Mouse (Mus musculus): ENCODE results near the gene Cdca4.
A peak's percentile ranks its signal among the peaks of the same experiment; 100 is the strongest.
"Not testable (repeated sequence)": the region's sequence is repeated elsewhere in the genome, so short reads cannot be mapped to it uniquely, and the experiment has no call there.

Gene Cdca4

DNA sequence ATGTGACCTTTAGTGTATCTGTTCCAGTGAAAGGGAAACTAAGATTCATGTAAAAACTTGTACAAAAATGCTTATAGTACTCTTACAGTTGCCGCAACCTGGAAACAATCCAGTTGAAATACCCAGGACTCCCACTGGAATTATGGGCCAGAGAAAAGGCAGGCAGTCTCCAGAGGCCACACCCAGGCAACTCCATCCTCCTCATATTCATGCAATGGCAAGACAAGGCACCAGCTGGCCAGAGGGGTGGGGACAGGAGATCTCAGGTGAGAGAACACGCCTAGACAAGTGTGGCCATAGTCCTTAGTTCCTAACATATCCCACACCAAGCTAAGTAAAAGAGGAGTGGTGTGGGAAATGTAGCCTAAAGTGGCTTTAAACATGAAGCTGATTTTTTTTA lies 6.5 kb downstream of the Cdca4 start:
- DNase-seq (ENCODE audit: low spot score in 2 of 2), result no peak

DNA sequence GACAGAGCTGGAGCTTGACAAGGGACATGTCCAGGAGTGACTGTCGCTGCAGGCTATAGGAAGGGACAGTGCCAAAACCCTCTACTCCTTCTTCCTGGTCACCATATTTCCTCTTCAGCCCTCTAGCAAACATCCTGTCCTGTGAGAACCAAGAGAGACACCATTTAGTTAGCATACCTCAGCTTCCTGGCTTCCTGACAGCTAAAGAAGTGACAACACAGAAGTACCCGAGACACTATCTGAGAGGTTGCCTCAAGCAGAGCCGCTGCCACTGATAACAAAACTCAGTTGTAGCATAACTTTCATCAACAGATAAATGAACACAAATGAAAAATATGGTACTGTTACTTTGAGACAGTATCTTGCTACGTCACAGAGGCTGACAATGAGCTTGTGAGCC lies 7.2 kb downstream of the Cdca4 start:
- DNase-seq (ENCODE audit: low spot score in 2 of 2), result no peak

DNA sequence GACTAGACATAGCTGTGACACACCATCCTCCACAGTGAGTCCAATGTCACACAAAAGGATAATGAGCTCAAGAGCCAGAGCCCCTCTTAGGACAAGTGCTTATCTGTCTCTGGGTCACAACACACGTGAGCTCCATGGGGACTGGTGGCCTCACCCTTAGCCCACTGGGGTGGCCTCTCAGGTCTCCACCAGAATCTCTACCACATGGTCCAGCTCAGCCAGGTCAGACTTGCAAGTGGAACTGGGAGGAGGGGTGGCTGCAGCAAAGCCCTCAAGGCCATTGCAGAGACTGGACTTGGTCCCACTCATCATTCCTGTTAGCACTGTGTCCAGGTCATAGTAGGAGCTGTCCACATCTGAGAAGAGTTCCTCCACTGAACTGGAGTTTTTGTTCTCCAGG lies 8.0 kb downstream of the Cdca4 start:
- no peak for DNase-seq (ENCODE audit: low spot score in 2 of 2)

DNA sequence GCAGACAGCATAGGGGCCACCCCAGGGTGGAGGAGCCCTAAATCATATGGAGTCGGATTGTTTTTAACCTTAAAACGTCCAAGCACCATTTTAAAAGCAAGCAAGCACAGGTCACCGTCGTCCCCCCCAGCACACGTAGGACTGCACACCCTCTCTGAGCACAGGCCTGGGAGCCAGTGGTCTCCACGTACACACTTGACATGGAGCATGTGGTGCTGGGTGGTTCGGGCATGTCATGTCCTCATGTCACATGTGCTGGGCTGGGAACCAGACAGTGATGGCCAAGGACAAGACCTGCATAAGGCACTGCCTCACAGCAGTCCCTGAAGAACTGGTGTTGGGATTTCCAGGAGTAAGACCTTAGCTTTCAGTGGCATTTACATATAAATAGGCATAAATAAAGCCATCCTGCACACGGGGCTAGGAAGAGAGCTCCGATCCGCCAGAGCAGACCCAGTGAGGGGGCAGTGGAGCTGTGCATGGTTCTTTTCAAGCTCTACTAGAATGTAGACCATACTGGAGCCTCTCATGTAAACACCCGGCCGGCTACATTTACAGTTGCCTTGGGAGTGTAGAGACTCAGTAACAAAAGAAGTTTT lies 8.7 kb downstream of the Cdca4 start:
- DNase-seq (ENCODE audit: low spot score in 2 of 2), result no peak

DNA sequence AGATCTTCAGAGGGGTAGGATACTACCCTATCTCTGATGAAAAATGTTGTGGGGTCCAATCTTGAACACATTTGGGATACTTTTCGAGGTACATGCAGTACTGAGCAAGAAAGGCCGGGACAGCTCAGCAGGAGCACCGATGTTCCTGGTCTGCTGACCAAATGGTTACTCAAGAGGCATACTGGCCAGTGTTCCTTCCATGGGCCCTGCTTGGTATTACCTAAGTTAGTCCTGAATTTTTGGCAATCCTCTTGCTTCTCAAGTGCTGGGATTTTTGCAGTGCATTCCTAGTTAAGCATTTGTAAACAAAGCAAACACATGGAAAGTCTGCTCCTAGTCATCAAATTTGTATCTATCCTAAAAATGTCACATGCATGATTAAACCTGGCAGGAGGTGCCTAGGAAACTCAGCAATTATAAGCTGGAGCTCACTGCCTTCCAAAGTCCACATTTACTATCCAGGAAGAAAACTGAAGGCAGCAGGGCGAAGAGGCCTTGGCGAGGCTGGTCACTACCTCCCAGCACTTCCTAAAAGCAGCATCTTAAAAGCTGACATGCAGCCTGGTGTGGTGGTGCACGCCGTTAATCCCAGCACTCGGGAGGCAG lies 10.1 kb downstream of the Cdca4 start:
- DNase-seq (ENCODE audit: low spot score in 2 of 2), result no peak

DNA sequence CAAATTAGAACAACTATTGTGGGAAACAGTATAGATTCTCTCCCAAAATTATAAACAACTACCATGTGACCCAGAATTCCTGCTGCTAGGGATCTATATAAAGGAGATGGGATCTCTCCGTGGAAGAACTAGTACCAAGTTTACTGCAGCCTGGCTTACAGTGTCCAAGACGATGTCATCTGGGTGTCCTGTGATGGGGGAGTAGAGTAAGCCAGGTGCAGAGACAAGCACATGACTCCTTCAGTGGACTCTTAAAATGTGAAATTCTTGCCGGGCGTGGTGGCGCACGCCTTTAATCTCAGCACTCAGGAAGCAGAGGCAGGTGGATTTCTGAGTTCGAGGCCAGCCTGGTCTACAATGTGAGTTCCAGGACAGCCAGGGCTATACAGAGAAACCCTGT lies 12.4 kb downstream of the Cdca4 start:
- not testable (repeated sequence) for DNase-seq (ENCODE audit: low spot score in 2 of 2)

DNA sequence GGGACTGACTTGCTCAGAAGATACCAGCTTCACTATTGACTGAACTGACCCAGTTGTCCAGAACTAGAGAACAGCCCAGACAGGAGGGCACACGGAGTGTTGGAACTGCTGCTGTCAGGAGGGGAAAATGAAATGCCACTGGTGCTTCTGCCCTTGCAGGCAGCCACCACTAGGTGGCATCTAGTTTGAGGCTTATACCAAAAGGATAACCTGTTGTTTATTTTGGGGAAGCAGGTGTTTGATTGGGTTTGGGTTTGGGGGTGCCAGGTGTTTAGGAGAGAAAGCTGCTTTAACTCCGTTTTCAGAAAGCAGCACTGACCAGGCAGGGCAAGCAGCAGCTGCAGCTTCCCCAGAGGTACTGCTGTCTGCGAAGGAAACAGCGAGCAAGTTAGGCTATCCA lies 12.9 kb downstream of the Cdca4 start:
- peak in 1 of 2 experiments; percentile 58 for DNase-seq (ENCODE audit: low spot score in 2 of 2)

DNA sequence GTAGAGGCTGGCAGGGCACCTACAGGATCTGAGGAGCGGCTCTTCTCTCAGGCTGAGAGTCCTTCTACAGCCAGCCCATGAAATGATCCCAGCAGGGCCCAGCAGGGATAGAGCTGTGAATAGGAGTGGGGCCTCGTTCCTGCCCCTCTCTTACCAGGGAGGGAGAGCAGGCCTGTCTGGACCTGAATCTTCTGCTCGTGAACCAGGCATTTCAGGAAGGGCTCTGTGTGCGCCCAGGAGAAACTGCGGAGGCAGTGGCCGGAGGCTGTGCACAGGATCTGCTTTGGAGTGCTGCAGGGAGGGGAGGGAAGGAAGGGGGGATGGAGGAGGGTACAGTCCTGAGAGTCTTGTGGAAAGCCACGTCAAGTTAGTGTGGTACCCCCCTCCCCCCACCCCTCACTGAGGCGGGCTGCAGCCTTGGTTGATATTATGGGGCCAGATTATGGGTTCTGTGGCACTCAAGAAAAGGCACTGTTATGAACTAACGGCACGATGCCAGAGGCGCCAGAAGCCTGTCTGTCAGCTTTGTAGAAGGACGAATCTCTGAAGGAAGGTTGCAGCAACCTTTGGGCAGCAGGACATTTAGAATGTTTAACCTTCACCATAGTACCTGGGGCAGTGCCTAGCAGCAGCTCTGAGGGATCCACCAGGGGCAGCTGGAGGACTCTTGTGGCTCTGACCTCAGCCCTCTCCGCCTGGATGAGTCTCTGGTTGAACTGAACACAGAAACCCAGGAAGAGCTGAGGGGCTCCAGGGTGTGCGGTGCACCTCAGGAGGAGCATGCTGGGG lies 14.3 kb downstream of the Cdca4 start:
- DNase-seq (ENCODE audit: low spot score in 2 of 2), result no peak

DNA sequence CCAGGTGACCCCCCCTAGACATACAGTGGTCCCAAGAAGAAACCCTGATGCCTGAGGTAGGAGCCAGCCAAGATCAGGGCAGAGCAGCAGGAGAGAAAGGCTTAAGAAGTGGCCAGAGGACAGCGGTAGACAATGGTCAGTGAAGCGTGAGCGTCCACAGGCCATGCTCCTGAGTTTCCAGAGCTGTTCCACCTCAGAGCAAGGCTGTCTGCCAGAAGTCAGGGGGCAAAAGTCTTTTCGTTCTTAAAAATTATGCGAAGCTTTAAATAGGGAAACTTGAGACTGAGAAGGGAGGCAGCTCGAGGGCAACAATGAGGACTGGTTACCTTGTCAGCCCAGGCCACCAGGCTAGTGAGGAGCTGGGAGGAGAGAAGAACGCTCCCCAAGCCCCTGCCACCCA lies 15.9 kb downstream of the Cdca4 start:
- DNase-seq (ENCODE audit: low spot score in 2 of 2), result no peak

DNA sequence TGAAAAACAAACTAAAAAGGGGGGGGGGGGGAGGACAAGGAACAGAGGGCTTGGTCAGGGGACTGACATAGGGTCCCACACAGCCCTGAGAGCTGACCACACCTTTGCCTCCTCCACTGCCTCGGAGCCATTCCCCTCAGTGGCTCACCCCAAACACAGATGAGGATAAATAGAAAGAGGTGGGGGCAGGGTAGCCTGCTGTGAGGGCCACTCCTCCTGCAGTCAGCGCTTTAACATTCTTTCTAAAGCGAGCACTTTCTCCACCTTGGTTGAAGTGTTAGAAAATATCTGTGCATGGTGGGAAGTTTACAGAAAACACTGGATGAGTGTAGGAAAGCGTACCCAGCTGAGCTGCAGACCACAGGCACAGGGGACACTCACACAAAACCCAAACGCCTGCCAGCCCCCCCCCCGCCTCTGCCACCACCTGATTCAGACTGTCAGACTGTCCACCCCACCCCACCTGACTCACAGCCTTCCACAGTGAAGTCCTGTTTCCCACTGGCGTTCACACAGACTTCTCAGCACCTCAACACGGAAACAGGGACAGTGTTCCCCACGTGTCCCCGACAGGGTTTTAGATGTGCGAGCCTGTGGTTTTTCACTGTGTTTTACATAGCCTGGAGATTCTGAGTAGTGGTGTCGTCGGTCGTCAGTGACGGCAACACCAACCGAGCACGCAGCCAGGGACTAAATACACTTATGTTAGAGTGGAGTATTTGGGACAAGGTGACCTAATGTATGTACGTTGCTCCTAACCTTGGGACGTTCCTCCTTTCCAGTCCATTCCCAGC lies 18.9 kb downstream of the Cdca4 start:
- no peak for DNase-seq (ENCODE audit: low spot score in 2 of 2)

DNA sequence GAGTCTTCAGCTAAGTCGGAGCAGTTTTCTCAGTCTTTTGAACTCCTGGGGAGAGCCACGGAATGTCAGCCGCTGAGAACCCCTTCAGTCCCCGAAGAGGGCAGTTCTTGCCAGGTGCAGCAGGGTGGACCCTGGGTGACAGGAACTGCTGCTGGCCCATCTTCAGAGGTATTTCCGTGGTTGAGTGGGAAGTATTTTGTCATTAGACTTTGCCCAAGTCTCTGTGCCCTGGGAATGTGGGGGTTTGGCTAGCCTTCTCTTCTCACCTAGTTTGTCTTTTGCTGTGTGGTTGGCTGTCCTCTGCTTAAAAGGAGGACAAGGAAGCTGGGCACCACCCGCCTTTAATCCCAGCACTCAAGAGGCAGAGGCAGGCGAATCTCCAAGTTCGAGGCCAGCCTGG lies 19.6 kb downstream of the Cdca4 start:
- DNase-seq (ENCODE audit: low spot score in 2 of 2), result no peak

DNA sequence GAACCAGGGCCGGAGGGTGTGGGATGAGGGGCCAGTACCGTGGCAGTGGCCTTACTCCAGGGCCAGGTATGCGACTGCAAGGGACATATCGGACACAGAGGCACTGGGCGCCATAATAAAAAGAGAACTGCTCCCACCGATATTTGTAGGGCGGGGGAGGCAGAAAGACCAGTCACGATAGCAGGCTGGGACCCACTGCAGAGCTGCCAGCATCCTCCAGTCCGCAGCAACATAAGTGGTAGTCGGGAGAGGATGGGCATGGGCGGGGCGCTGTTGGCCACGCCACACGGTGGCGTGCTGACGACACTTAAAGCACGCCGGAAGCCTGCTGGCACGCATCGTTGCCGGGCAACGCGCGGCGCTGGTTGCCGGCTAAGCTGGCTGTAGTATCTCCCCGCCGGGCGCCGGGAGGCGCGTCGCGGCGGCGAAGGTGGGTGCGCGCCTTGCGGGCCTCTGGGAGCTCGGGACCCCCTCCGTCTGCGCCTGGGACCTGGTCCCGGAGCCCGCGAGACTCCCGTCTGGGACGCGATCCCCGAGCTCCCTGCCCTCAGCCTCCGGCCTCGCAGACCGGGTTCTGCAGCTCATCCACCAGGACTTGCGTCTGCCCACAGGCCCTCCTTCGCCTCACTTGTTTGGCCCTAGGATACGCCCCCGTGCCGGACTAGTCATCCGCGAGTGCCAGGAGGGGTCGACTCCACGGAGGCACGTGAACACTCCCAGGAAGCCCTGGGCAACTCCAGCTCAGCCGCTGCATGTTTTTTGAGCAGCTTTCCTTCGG lies 20.4 kb downstream of the Cdca4 start, which contains the start of gene Clba1:
Gene Clba1 (plus strand): TSS at position 351 of the 778 bp plus-strand sequence.
- DNase-seq (ENCODE audit: low spot score in 2 of 2), result peak; percentile 88 to 90

DNA sequence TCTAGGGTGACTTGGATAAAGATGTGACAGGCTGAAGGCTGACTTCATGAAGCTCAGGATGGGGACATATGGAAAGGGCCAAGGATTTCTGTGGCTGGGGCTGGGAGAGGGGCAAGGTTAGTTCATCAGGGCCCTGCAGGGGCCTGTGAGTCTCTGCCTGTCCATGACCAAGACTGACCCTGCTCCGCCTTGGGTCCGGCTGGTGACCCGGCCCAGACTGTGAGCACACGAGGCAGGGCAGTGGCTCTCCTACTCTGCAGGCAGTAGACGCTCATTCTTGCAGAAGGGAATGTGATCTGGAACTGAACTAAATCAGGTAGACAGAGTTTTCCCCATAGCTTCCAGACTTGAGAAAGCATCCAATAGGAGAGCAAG lies 21.0 kb downstream of the Cdca4 start:
- DNase-seq (ENCODE audit: low spot score in 2 of 2), result no peak

DNA sequence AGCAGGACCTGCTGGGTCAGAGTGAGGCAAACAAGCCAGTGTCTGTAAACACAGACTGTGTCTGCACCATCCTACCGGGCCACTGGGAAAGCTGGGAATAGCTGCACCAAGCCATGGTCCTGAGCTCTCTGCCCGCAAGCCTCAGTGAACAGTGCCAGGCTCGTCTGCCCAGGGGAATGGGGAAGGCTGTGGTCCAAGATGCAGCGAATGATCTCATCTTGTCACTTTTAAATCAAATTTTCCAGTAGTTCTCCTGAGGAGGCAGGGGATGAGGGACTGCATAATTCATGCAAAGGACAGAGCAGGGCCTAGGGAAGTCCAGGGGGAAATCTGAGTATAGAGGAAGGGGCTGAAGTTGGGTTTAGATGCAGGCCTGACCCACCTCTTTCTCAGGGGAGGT lies 21.4 kb downstream of the Cdca4 start:
- DNase-seq (ENCODE audit: low spot score in 2 of 2), result no peak

DNA sequence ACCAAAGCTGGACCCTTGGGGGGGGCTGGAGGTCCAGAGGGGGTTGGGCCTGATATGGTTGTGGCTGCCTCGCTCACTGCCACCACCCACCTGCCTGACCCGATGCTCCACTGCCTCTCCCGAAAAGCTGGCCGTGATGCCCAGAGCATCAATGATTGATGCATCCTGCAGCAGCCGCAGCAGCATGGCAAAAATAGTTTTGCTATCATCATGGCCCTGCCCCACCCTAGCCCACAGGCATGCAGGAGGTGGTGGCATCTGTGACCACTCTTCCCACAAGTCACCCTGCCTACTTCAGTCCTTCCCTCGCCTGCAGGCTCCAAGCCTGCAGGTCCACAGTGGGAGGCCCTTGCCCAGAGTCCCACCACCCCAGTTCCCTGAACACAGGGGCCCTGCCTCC lies 23.2 kb downstream of the Cdca4 start:
- no peak for DNase-seq (ENCODE audit: low spot score in 2 of 2)

DNA sequence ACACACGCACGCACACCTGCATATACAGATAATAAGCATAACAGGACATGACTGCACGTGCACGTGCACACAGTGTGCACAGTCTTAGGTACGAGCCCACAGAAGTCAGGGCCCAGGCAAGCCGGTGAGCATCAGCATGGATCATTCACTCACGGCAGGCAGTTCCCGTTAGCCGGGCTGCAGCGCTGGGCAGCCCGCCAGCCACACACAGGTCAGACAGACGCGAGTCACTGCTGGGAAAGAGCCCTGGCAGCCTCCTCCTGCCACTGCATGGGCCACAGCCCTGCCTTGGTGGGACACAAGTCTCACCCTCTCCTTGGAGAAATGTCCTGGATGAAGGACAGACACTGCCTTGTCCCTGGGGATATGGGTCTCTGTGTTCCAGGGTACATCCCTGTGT lies 25.2 kb downstream of the Cdca4 start:
- no peak for DNase-seq (ENCODE audit: low spot score in 2 of 2)

DNA sequence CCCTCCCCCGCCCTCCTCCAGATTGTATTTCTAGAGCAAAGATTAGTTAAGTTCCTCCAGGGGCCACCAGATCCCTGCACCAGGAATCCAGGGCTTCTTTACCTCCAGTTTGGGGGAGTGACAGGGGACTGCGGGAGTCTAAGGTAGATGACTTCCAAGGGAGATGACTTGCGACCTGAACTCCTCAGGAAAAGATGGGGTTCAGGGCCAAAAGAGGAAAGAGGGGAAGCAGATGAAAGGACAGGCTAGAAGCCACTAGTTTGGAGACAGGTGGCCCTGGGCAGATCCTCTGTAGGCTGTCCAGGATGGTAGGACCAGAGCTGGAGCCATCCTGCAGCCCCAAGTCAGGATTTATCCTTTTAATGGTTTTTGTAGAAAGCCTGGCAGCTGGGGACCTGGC lies 26.3 kb downstream of the Cdca4 start:
- no peak for DNase-seq (ENCODE audit: low spot score in 2 of 2)

DNA sequence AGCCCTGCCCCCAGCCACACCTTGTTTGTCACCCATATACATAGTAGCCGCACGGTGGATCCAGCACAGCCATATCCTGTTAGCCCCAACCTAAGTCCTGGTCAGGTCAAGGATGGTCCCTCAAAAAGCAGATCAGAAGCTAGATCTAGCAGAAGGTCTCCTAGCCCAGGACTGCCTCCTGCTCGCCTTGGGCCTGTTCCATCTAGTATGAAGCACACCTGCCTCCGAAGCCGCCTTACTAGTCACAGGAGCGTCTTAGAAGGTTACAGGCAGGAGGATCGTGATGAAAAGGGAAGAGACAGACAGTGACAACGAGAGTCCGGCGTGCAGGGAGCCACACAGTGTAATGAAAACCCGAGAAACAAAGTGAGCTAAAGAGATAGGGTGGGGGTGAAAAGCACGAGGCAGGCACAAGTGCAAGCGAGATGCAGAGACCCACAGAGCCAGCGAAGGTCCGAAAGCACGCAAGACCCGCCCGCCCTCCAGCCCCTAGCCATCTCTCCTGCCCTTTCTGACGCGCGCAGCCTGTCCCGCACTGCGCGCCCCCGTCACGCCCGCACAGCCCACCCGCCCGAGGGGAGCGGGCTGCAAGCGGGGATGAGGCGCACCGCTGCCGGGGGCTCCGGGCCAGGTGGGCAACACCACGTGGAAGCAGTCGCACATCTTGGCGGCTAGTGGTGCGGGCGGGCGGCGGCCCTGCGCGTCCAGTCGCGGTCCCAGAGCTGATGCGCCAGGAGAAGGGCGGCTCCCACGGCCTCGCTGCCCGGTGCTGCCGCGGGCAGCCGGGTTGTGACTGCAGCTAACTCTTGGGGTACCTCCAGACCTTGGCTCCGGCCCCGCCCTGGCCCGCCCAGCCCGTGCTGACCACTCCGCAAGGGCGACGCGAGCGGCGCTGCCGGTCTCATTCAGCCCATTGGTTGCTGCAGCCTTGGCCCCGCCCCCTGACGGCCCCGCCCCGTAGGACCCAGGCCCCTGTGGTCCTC lies 27.1 kb downstream of the Cdca4 start, which contains the start of gene Ahnak2:
Gene Ahnak2 (minus strand): TSS at position 794 of the 983 bp plus-strand sequence.
- no peak for DNase-seq (ENCODE audit: low spot score in 2 of 2)

DNA sequence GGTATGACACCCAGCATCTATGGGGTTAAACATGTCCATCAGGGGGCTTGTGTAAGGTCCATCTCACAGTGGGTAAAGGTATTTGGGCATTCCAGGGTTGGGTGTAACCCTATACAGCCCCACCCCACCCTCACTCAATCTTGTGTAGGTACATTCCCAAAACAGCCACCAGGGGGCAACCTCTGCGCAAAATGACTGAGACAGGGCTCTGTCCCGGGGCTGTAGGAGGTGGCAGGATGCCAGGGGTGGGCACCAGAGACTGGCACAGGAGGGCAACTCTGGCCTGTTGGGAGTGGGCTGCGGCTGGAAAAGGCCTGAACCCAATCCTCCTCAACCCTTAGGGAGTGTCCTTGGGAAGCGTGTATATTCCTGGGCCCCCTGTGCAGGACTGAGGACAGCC lies 28.7 kb downstream of the Cdca4 start:
- peak in 1 of 2 experiments; percentile 57 for DNase-seq (ENCODE audit: low spot score in 2 of 2)

DNA sequence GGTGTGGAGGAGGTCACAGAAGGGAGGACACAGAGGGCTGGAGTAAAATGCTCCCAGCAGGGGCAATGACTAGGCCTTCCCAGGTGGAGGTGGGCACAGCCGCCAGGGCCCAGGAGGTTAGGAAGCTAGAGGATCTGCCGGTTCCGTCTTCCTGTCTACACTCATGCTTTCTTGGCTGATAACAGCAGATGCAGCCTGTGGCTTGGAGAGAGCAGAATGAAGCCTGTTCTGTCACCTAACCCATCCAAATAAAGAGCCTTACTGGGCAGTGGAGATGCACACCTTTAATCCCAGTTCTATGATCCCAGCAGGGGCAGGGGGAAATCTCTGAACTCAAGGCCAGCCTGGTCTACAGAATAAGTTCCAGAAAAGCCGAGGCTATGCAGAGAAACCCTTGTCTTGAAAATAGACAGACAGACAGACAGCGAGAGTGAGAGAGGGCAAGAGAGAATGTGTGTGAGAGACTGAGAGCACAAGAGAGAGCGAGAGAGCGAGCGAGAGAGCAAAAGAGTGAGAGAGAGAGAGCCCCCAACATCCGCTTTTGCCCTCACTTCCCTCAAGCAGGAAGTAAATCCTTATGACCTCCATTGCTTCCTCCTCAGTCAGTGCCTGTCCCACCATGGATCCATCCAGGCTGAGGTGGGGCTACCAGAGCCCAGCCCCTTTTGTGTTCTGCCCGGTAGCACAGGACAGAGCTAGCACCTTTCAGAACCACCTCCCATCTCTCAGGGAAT lies 29.8 kb downstream of the Cdca4 start:
- no peak for DNase-seq (ENCODE audit: low spot score in 2 of 2)
